Mouse (Mus musculus) erythroblast, embryonic 14.5 days (primary cell): ENCODE measurements around the gene Lman2l. TPM values are rescaled to one million over a fixed set of nuclear protein-coding genes. Genes with fewer than 3 reads are reported as not detected.

Experiments used
- H3K27me3 ChIP-seq: 2 replicates; pipeline ENCODE4 v1.6.1; 2012; ENCODE audit warnings: inconsistent platforms; ENCODE audit not compliant: control insufficient read depth
- H3K36me3 ChIP-seq: 2 replicates; pipeline ENCODE4 v1.6.1; 2012; ENCODE audit warnings: mild to moderate bottlenecking, inconsistent platforms; ENCODE audit not compliant: control insufficient read depth
- H3K4me1 ChIP-seq: 2 replicates; pipeline ENCODE4 v1.6.1; 2012; ENCODE audit warnings: inconsistent platforms; ENCODE audit not compliant: control insufficient read depth
- H3K4me3 ChIP-seq: replicated peaks from 2 replicates; pipeline ENCODE3; 2012; ENCODE audit warnings: moderate library complexity, mild to moderate bottlenecking, inconsistent platforms
- H3K9me3 ChIP-seq: 2 replicates; pipeline ENCODE4 v1.6.1; 2012; ENCODE audit warnings: low read length, inconsistent platforms, mixed read lengths; ENCODE audit not compliant: control insufficient read depth
- GATA1 ChIP-seq: IDR thresholded peaks from 2 replicates; pipeline ENCODE4 v1.6.1; 2012; ENCODE audit warnings: low read length, inconsistent platforms, mixed read lengths
- TAL1 ChIP-seq: IDR thresholded peaks from 3 replicates; pipeline ENCODE4 v1.6.1; 2012; ENCODE audit warnings: low read length, inconsistent platforms, mixed read lengths
- polyA plus RNA-seq: library from polyadenylated mRNA; stranded (reverse); fragments of >175 nt; gene quantifications from 2 replicates; pipeline ENCODE4 v1.2.3, GENCODE M21; 2012

The Lman2l gene
- polyA plus RNA-seq, 1 experiment = 0.29 TPM

DNA sequence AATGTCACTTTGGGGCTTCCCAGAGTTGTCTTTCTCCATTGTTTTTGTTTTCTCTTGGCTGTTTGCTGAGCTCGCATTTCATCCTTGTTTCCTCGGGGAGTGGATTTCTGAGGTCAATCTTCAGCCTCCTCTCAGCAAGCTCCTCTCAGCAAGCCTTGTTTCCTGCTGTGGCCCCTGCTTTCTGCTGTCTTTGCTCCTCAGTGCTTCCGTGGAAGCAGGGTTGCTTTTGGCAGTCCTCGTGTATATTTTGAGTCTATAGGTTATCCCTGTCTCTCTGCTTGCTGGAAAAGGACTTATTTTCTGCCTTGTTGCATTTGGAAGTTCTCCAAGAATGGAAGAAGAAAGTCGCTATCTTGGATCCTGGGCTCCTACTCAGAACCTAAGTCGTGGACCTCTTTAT, 48.0 kb downstream of the Lman2l start:
- H3K4me1 ChIP-seq = no peaks in the 10 kb centered on the region
- TF ChIP-seq GATA1 (no peak), TAL1 (no peak)
- H3K27me3 ChIP-seq = 0 out of 2 replicates have a peak, but pooled peaks cover 2% of the 10 kb centered on the region

DNA sequence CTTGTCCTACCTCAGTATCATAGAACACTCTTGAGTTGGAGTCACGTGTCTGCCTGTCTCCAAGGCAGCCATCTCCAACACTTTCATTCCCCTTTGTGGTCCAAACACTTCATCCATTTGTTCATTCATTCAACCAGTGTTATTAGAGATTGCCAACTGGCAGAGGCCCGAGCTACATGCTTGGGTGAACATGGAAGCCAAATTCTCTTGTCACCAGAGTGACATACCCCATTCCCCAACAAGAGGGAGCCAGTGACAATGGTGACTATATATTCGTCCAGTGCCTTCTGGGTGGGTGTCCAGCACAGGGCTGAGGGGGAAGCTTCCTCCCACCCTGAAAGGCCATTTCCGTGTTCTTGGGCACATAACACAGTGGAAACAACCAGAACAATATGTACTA, 65.5 kb downstream of the Lman2l start:
- TF ChIP-seq TAL1 (no peak), GATA1 (no peak)
- no peaks in the 10 kb centered on the region for H3K9me3 ChIP-seq
- H3K4me3 ChIP-seq = no peak overlapping the region
- H3K4me1 ChIP-seq = peaks cover 18% of the 10 kb centered on the region
- H3K27me3 ChIP-seq = peaks cover 13% of the 10 kb centered on the region
- H3K36me3 ChIP-seq = no peaks in the 10 kb centered on the region

More for the DNA sequence above, 48.0 kb downstream of the Lman2l start:
- Histone ChIP-seq H3K36me3 (no peaks in the 10 kb centered on the region), H3K4me3 (no peak overlapping the region), H3K9me3 (no peaks in the 10 kb centered on the region)

DNA sequence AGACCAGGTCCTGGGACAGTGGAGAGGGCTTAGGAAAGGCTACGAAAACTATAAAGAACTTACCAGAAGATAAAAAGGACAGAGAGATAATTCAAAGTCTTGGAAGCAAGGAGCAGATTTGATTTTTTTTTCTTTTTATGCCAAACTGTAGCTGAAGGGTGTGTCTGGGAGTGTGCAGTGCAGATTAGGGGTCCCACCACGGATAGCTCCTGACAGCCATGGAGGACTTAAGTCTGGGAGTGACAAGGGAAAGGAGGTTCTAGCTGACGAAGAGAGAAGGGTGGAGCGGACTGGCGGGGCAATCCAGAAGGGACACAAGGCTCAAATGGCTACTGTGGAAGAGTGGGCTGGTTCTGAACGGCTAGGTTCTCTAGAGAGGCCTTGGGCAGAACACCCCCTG, 66.2 kb downstream of the Lman2l start:
- Histone ChIP-seq H3K9me3 (no peaks in the 10 kb centered on the region), H3K4me3 (no peak overlapping the region), H3K4me1 (peaks cover 18% of the 10 kb centered on the region), H3K36me3 (no peaks in the 10 kb centered on the region), H3K27me3 (peaks cover 16% of the 10 kb centered on the region)
- no peak for TF ChIP-seq TAL1
- no peak for TF ChIP-seq GATA1

DNA sequence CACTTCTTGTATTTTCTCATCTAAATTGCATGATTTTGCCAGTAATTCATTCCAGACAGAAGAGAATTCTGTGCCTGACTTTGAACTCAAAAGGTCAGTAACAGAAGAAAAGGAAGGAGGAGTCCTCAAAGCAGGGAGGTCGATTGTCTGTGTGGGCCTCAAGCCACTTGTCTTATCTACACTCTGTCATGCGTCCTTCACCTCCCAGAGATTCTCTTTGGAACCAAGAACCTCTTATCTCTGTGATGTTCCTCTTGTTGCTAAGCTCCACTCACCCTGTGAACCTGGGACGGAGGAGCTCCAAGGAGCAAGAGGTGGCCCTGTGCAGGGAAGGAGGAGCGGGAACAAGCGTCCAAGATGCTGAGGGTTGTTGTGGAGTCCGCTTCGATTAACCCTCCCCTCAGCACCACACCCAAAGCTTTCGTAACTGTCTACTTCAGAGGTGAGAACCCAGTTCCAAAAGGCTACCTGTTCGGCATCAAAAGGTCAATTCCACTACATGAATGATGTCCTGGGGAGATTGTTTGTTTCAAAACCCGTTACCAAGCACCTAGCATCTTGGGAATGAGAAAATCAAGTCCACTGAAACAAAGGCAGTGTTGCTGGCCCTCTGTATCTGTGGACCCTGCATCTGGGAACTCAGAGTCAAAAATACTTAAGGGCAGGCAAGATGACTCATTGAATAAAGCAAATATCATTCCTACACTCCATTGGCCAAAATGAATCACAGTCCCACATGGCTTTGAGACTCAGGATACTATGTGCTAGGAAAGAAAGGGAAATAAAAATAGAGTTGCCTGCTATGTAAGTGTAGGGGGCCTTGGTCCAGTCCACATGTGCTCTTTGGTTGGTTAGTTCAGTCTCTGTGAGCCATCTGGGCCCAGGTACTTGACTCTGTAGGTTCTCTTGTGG, 72.9 kb downstream of the Lman2l start, which contains the start of gene Fer1l5:
Fer1l5 (plus strand) TSS at position 358 of the 912 bp plus-strand sequence.
- Histone ChIP-seq H3K36me3 (peaks cover 7% of the 10 kb centered on the region), H3K27me3 (peaks cover 28% of the 10 kb centered on the region), H3K9me3 (no peaks in the 10 kb centered on the region), H3K4me1 (peaks cover 25% of the 10 kb centered on the region), H3K4me3 (no peak within 1 kb of the TSS)
- TF ChIP-seq GATA1 (no peak), TAL1 (no peak)

DNA sequence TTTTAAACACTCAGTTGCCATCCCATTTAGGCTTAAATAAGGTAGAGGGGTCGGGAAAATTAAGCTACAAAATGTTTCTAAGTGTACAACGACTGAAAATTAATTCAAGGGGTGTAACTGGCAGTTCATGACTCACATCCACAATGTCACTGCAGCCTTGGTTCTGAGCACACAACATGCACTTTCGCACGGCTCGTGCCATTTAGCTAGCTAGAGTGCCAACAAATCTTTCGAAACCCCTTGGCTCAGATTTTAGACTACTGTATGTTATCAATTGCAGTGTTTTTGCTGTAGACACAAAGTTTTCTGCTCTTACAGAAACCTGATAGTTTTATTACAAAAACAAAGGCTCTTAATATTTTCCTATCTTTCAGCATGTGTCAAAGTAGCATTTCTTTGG, 74.2 kb downstream of the Lman2l start:
- H3K4me3 ChIP-seq = no peak overlapping the region
- no peaks in the 10 kb centered on the region for H3K9me3 ChIP-seq
- TF ChIP-seq GATA1 (no peak), TAL1 (no peak)
- peaks cover 16% of the 10 kb centered on the region for H3K36me3 ChIP-seq
- H3K4me1 ChIP-seq = peaks cover 30% of the 10 kb centered on the region
- peaks cover 28% of the 10 kb centered on the region for H3K27me3 ChIP-seq

Other genes starting within 250 kb of the Lman2l start
- 0.18 and 0.27 TPM in 2 replicates for gene Uggt1, start 200.6 kb downstream of the Lman2l start, polyA plus RNA-seq
- gene Neurl3, start 170.6 kb downstream of the Lman2l start, polyA plus RNA-seq = 0.02 and 0.03 TPM in 2 replicates
- 0.18 and 0.29 TPM in 2 replicates for gene Arid5a, start 137.5 kb downstream of the Lman2l start, polyA plus RNA-seq
- gene Kansl3, start 76.1 kb downstream of the Lman2l start, polyA plus RNA-seq = 1.1 and 1.2 TPM in 2 replicates
- not detected in 2 replicates for gene Fer1l5, start 73.0 kb downstream of the Lman2l start, polyA plus RNA-seq
- gene Cnnm4, start 26.3 kb upstream of the Lman2l start, polyA plus RNA-seq = 0.25 and 0.27 TPM in 2 replicates
- 0.87 and 1.0 TPM in 2 replicates for gene Cnnm3, start 66.6 kb upstream of the Lman2l start, polyA plus RNA-seq
- gene Ankrd23, start 91.6 kb upstream of the Lman2l start, polyA plus RNA-seq = 0.11 TPM in 2 replicates
- not detected in 2 replicates for gene Gm42417, start 94.2 kb upstream of the Lman2l start, polyA plus RNA-seq
- 0.31 and 0.45 TPM in 2 replicates for gene Ankrd39, start 102.2 kb upstream of the Lman2l start, polyA plus RNA-seq
- gene Sema4c, start 113.1 kb upstream of the Lman2l start, polyA plus RNA-seq = 0.01 and 0.02 TPM in 2 replicates
- gene Fam178b, start 237.9 kb upstream of the Lman2l start, polyA plus RNA-seq = 0.04 TPM in 2 replicates
- gene Cox5b, start 246.2 kb upstream of the Lman2l start, polyA plus RNA-seq = 312 and 404 TPM in 2 replicates